Mouse (Mus musculus) spleen, postnatal 0 days (tissue): ENCODE measurements around the gene Arhgdia. TPM values are rescaled to one million over a fixed set of nuclear protein-coding genes. Genes with fewer than 3 reads are reported as not detected.

Source experiments
- polyA plus RNA-seq: library from polyadenylated mRNA; unstranded; fragments of >200 nt; fragmentation: Nextera tagmentation; extraction: Ambion mirVana; gene quantifications from 2 replicates; pipeline ENCODE4 v1.2.1, GENCODE M21; 2015

Gene Arhgdia
- polyA plus RNA-seq: 234 and 266 TPM in 2 replicates

DNA sequence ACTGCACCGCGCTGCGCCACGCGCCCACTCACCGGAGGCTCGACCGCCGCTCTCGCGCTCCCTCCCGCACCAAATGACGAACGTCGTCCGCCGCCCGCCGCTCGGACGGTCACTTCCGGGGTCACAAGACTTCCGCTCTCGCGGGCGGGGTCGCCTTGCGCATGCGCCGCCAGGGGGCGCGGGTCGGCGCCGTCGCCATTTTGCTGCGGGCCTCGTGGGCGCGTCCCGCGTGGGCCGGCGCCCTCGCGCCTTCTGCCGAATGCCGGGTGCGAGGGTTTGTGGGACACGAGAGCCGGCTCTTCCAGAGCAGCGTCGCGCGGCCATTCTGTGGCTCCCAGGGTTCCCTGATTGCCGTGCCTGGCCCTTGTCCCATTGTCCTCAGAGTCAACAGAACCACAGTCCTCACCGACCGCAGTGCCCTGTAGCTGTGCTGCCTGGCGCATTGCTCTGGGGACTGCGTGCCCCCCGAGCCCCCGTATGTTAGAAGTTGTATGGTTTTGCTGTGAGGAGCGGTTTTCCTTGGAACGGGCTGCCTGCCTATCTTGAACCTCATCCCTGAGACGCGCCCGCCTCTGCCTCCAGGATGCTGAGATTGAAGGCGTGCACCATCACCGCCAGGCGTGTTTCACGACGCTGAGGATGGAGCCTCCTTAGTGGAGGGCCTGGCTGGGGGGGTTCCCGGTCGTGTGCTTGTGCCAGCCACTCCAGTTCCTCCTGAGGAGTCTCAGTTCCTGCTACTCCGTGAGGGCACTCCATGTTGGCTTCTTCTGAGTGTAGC, at the start of gene Arhgdia:
Arhgdia (minus strand) TSS at position 135 of the 778 bp plus-strand sequence.

DNA sequence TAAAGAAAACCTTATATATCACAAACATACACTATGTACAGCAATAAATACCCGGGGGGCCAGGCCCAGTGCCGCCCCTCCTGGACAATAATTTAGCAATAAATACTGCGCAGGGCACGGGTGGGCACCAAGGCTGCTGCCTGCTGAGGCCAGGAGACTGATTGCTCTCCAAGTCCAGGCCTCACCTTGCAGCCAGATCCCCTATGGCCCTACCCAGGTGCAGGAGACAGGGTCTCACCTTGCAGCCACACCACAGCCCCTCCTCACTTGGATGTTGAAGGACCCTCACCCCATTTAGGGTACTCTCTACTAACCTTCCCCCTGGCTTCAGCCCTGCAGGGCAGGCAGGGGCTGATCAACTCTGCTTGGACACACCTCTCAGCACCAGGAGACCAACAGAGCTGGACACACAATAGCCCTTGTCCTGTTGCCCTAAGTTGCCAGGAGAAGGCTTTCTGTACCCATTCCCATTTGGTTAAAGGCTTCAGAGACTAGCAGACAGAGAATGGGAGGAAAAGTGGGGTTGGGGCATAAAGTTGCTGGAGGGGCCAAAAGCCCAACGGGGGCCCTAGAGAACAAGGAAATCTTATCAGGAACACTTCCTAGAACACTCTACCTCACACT, 43.8 kb upstream of the Arhgdia start, which contains the start of gene Sirt7:
Sirt7 (minus strand) TSS at position 89 of the 624 bp plus-strand sequence.

DNA sequence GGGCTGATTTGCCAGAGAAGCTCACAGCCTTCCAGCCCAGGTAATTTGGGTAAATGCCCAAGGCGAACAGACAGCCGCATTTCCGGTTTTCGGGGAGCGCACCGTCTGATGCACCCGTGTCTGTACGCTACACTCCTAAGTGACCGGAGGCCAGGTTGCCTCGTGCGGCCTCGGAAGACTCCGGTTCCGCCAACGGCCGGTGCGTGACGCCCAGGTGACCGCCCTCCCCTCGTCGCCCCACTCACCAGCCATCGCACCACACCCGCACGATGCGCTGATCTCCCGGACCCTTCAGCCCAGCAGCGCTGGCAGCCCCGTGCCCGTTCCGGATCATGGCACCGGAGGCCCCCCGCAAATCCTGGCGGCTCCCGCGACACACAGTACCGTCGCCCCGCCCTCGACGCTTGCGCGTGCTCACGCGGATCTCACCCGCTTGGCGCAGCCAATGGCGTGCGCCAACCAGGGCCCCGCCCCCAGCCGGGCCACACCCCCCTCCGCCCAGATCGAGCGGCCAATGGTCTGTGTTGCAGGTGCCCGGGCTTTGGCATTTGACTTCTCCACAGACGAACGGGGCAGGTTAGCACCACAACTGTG, 36.2 kb upstream of the Arhgdia start, which contains the start of gene Pcyt2:
Pcyt2 (minus strand) TSS at position 418 of the 594 bp plus-strand sequence.

DNA sequence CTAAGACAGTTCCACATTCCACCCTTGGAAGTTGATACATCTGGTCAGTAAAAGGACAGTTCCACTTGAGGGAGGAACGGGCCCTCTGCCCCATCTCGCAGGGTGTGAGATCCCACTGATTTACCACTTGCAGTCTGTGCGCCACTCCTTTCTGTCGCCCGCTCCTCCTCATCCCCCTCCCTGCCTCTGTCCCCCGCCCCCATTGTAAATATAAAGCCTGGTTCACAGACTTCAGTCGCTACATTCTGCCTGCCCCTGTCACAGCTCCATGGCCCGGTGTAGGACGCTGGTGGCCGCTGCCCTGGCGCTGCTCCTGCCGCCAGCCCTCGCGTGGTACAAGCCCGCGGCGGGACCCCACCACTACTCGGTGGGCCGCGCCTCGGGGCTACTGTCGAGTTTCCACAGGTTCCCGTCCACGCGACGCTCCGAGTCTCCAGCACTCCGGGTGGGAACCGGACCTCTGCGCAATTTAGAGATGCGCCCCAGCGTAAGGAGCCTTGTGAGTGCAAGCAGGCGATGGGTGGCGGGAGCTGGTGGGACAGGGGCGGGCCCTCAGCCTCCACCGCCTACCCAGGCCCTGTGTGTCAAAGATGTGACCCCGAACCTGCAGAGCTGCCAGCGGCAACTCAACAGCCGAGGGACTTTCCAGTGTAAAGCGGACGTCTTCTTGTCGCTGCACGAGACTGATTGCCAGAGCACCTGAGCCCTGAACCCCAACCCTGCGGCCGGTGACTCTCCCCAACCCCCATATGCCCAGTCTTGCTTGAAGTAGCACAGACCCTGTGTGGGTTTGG, 27.0 kb upstream of the Arhgdia start, which contains the start of gene Npb:
Npb (plus strand) TSS at position 237 of the 794 bp plus-strand sequence.

DNA sequence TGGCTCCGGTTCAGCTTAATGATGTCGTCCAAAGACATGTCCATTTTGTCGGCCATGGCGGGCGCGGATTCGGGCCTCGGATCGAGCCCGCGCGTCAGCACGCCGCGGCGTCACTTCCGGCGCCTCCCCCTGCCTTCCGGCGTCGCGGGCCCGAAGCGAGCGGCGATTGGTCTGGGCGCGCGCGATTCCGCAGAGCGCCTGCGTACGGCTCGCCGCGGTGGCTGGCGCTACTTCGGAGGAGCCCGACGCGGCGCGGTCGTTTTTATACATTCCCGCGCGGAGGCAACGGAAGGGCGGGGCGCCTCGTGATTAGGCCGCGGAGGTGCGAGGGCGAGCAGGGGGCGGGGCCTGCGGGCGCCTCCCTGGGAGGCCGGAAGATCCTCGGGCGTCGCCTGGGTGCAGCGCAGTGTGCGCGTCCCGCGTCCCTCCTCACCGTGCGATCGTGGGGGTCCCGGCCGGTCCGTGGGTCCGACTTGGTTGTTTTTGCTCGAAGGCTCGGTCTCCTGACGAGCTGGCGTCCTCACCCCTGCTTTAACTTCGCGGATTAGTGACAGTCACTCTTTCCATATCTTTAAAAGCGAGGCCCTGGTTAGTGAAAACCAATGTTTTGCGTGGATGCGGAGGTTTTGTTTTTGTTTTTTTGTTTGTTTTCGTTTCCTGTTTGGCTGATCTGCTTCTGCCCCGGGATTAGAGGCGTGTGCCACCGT, 17.0 kb upstream of the Arhgdia start, which contains the start of the genes Alyref and Anapc11:
Alyref (minus strand) TSS at position 83 of the 707 bp plus-strand sequence.
Anapc11 (plus strand) TSS at position 139 of the 707 bp plus-strand sequence.

DNA sequence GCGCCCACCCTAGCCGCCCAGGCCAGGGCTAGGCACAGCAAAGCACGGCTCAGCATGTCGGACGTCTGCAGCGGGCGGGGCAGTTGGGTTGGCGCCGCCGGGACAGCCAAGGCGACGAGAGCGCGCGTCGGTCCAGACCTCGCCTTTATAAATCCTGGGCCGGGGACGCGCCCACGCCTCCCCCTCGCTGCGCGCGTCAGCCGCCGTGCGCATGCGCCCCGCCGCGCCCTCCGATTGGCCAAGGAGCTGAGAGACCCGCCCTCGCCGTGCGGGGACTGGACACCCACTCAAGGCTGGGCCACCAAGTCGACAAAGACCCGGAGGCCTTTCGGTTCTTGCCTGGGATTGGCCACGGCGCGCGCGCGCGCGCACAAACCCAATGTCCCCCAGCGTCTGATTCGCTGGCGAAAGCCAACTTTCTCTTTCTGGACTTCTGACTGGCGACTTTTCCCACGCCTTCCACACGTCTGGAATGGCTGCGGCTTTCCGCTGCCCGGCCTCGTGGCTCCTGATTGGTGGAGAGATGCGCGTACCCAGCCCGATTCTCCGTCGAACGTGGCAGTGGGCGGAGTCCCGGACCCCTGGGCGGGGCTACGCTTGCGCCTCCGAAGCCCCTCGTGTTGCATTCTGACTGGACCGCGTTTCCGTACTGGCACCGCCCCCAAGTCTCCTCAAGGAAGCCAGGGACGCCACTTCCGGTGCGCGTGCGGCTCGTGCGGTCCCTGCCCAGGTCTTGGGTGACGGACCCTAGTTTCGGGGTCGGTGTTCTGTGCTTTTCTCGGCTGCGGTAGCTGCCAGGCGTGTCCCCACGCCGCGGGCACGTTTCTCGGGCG, 8.5 kb downstream of the Arhgdia start, which contains the start of gene P4hb:
P4hb (minus strand) TSS at position 502 of the 833 bp plus-strand sequence.

DNA sequence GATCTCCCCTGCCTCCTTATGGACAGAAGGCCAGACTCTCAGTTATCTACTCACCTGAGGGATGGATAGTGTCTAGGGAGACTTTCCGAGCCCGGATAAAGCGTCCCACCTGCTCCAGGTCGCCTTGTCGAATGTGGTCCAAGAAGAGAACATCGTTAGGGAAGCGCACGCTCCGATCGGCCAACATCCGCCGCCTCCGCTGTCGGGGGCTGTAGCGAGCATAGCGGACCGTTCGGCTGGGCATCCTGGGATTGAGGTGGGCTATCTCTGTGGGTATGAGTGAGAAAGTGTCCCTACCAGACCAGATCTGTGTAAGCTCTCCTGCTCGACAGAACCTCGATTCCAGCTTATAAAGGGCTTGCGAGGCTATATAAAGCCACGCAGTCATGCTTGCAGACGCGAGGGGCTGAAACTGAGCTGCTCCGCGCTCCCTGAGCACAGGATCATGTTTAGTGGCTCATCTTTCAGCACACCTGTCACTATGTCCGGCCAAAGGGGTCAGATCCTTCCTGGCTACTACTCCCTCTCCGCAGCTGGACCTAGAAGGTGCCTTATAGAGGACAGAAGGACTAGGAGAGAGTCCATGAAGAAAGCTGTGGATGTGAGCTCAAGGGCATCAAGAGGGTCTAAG, 30.5 kb downstream of the Arhgdia start, which contains the start of gene Ppp1r27:
Ppp1r27 (minus strand) TSS at position 323 of the 631 bp plus-strand sequence.

DNA sequence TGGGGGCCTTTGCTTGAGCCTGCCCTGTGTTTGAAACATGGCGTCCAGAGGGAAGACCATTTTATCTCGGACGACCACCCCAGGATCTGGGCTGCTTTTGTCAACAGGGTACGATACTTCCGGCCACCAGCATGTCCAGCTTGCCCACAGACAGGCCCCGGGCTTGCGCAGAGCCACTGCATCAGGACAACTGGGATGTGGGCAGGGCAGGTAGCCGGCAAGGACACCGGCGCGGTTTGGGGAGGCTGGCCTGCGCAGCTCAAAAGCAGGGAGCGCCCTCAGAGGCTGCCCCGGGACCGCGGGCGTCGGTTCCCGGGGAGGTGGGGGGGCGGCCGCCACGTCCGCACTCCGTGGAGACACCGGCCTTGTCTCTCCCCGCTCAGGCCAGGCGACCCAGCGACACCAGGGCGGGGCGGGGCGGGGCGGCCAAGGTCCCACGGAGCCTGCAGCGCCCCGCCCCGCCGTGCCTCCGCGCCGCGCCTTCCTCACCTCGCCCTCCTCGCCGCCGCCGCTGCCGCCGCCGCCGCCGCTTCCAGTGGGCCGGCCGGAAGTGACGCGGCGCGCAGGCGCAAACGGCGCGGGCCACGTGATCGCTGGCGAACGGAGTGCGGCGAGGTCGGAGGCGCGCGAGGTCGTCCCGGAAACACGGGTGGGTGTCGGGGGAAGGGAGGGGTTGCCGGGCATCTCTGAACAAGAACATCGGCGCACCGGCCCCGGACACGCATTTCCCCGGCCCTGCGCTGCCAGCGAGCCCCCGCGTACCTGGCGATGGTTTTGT, 32.1 kb downstream of the Arhgdia start, which contains the start of gene Mcrip1:
Mcrip1 (minus strand) TSS at position 560 of the 778 bp plus-strand sequence.

DNA sequence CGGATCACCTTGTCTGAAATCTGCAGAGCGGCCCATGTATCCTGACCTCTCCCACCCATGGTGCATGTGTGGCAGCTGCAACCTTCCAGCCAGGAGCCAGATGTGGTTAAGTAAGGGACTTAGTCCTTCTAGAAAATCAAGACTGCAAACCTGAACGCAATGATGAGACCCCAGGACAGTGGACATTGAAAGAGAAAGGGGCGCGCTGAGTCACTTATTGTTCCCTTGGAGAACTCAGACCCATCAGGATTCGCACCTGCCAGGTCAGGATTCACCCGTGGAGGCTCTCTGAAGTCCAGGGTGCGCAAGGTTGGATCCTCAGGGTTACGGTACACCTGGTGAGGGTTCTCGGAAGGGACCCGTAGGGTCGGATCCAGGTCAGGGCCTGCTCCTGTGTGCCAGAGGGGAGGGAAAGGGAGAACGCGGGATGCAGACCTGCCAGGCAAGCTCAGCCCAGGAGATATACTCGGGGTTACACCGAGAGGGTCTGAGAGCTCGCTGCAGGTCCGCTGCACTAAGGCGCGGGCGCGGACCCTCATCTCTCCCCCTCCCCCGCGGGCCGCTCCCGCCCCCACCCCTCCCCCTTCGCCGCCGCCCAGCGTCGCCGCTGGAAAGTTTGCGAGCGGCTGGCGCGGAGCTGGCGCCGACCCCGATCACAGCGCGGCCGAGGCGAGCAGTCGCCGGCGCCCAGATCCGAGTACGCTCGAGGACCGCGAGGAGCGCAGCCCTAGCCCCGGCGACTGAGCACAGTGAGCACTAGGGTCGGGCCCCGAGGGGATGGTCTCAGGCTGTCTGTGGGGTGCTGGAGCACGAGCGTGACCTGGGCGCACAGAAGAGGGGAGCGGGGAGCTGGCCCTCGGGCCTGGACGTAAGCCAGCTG, 51.1 kb downstream of the Arhgdia start, which contains the start of gene Gcgr:
Gcgr (plus strand) TSS at position 615 of the 880 bp plus-strand sequence.

Other genes starting within 250 kb of the Arhgdia start
- 706 and 868 TPM in 2 replicates for gene Actg1, start 233.1 kb downstream of the Arhgdia start, polyA plus RNA-seq
- 0.29 and 0.52 TPM in 2 replicates for gene Fscn2, start 220.1 kb downstream of the Arhgdia start, polyA plus RNA-seq
- gene Faap100, start 202.9 kb downstream of the Arhgdia start, polyA plus RNA-seq: 11.0 and 12.8 TPM in 2 replicates
- 19.0 and 19.5 TPM in 2 replicates for gene Nploc4, start 143.9 kb downstream of the Arhgdia start, polyA plus RNA-seq
- gene Tspan10, start 139.0 kb downstream of the Arhgdia start, polyA plus RNA-seq: 0.07 TPM in 1 of 2 replicates, not detected in the other
- 0.12 and 0.16 TPM in 2 replicates for gene Pde6g, start 128.1 kb downstream of the Arhgdia start, polyA plus RNA-seq
- 11.2 and 15.7 TPM in 2 replicates for gene Oxld1, start 123.6 kb downstream of the Arhgdia start, polyA plus RNA-seq
- 24.2 and 24.8 TPM in 2 replicates for gene Ccdc137, start 123.5 kb downstream of the Arhgdia start, polyA plus RNA-seq
- gene Arl16, start 114.0 kb downstream of the Arhgdia start, polyA plus RNA-seq: 22.7 TPM in 2 replicates
- gene Mrpl12, start 97.0 kb downstream of the Arhgdia start, polyA plus RNA-seq: 99.2 and 107 TPM in 2 replicates
- gene Slc25a10, start 89.8 kb downstream of the Arhgdia start, polyA plus RNA-seq: 16.9 and 18.6 TPM in 2 replicates
- 0.13 TPM in 1 of 2 replicates, not detected in the other for gene Gcgr, start 50.9 kb downstream of the Arhgdia start, polyA plus RNA-seq
- 76.2 and 89.7 TPM in 2 replicates for gene Mcrip1, start 31.9 kb downstream of the Arhgdia start, polyA plus RNA-seq
- not detected in 2 replicates for gene Ppp1r27, start 30.5 kb downstream of the Arhgdia start, polyA plus RNA-seq
- 206 and 241 TPM in 2 replicates for gene P4hb, start 8.4 kb downstream of the Arhgdia start, polyA plus RNA-seq
- gene Alyref, start 16.7 kb upstream of the Arhgdia start, polyA plus RNA-seq: 381 and 432 TPM in 2 replicates
- gene Anapc11, start 16.8 kb upstream of the Arhgdia start, polyA plus RNA-seq: 120 and 128 TPM in 2 replicates
- gene Npb, start 26.9 kb upstream of the Arhgdia start, polyA plus RNA-seq: 2.7 and 5.2 TPM in 2 replicates
- gene Pcyt2, start 36.3 kb upstream of the Arhgdia start, polyA plus RNA-seq: 48.5 and 54.1 TPM in 2 replicates
- gene Sirt7, start 43.6 kb upstream of the Arhgdia start, polyA plus RNA-seq: 49.4 and 54.1 TPM in 2 replicates
- 40.0 and 41.2 TPM in 2 replicates for gene Mafg, start 52.0 kb upstream of the Arhgdia start, polyA plus RNA-seq
- 3.5 and 5.2 TPM in 2 replicates for gene Pycr1, start 62.1 kb upstream of the Arhgdia start, polyA plus RNA-seq
- gene Myadml2, start 66.5 kb upstream of the Arhgdia start, polyA plus RNA-seq: 0.23 and 0.29 TPM in 2 replicates
- gene Notum, start 79.6 kb upstream of the Arhgdia start, polyA plus RNA-seq: not detected in 2 replicates
- 60.0 and 64.9 TPM in 2 replicates for gene Aspscr1, start 91.3 kb upstream of the Arhgdia start, polyA plus RNA-seq
- gene Cenpx, start 132.1 kb upstream of the Arhgdia start, polyA plus RNA-seq: 143 and 147 TPM in 2 replicates
- 12.3 and 13.8 TPM in 2 replicates for gene Lrrc45, start 132.3 kb upstream of the Arhgdia start, polyA plus RNA-seq
- 3.1 and 3.6 TPM in 2 replicates for gene Rac3, start 139.8 kb upstream of the Arhgdia start, polyA plus RNA-seq
- gene Dcxr, start 145.7 kb upstream of the Arhgdia start, polyA plus RNA-seq: 9.0 and 14.8 TPM in 2 replicates
- 1.2 and 3.8 TPM in 2 replicates for gene Cbr2, start 150.5 kb upstream of the Arhgdia start, polyA plus RNA-seq
- gene Hmga1b, start 181.2 kb upstream of the Arhgdia start, polyA plus RNA-seq: 3.8 and 5.0 TPM in 2 replicates
- 11.9 and 13.8 TPM in 2 replicates for gene Rfng, start 202.6 kb upstream of the Arhgdia start, polyA plus RNA-seq
- 73.2 and 75.4 TPM in 2 replicates for gene Gps1, start 202.6 kb upstream of the Arhgdia start, polyA plus RNA-seq
- 58.0 and 60.3 TPM in 2 replicates for gene Dus1l, start 214.8 kb upstream of the Arhgdia start, polyA plus RNA-seq
- gene Fasn, start 242.9 kb upstream of the Arhgdia start, polyA plus RNA-seq: 7.5 and 8.1 TPM in 2 replicates